Mouse (Mus musculus): ENCODE data around the gene Dpm3. TPM values are rescaled to one million over a fixed set of nuclear protein-coding genes. Genes with fewer than 3 reads are reported as not detected.

Dpm3 gene
- total and polyA plus RNA-seq, 3 experiments: 52.7 to 228 (median 74.8) TPM

DNA sequence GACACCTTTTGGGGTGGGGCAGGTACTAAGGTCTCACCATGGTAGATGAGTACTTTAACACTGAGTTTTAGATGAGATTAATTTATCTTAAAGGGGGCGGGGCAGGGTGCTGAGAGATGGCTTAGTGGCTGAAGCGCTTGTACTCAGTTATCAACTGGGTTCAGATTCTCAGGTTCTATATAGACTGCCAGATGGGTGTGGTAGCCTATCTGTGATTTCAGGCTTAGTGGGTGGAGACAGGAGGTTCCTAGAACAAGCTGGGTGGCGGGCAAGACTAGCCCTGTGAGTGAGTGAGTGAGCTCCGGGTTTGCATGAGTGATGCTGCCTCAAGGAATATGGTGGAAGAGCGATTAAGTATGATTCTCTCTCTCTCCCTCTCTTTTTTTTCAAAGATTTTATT lies 4.2 kb upstream of the Dpm3 start:
- in situ Hi-C loops (cut with MboI; ENCODE audit: low pct_ligation_motif_present, low pct_unique_long_range_greater_than_20kb, low sequenced_read_pairs) (no loop called here), dilution Hi-C loops (cut with MboI; ENCODE audit: extremely low pct_ligation_motif_present, extremely low pct_unique_long_range_greater_than_20kb, low sequenced_read_pairs) (no loop called here)
- no peaks in the 10 kb centered on the region for H3K36me3 ChIP-seq (replicated peaks in 1 of 2; ENCODE audit: control insufficient read depth in 1 of 2, insufficient read depth in 1 of 2, low read length in 1 of 2)
- no peak overlapping the region for H3K27ac ChIP-seq (ENCODE audit: insufficient read depth, low read depth)
- no peaks in the 10 kb centered on the region for H3K79me2 ChIP-seq (replicated peaks; ENCODE audit: control insufficient read depth, extremely low read depth, insufficient read depth, poor library complexity, severe bottlenecking)
- H3K9me3 ChIP-seq (replicated peaks; ENCODE audit: low read length): peaks cover 5% of the 10 kb centered on the region
- no peak overlapping the region for H3K4me3 ChIP-seq (replicated peaks in 1 of 3; ENCODE audit: low read depth in 2 of 3, low read length in 2 of 3, poor library complexity in 1 of 3)
- H3K27me3 ChIP-seq (replicated peaks): peaks cover 2% of the 10 kb centered on the region
- no peak overlapping the region for H3K4me2 ChIP-seq (ENCODE audit: insufficient read depth, low read depth, poor library complexity, severe bottlenecking)
- no peak for DNase-seq (ENCODE audit: extremely low read depth)
- H3K9ac ChIP-seq (ENCODE audit: insufficient read depth, low read depth): no peak overlapping the region
- TF ChIP-seq TBP (conservative IDR thresholded peaks at IDR 0.05; ENCODE audit: low read depth, low read length) (no peak), UBTF (IDR thresholded peaks at IDR 0.05; ENCODE audit: low read depth, low read length) (no peak), NRF1 (IDR thresholded peaks at IDR 0.05; ENCODE audit: low read depth, low read length) (no peak), ZKSCAN1 (IDR thresholded peaks at IDR 0.05; ENCODE audit: borderline replicate concordance, low read depth, low read length) (no peak)
- peaks cover 15 to 34% of the 10 kb centered on the region in 2 experiments for H3K4me1 ChIP-seq (ENCODE audit: control insufficient read depth in 1 of 2, insufficient read depth in 2 of 2)

DNA sequence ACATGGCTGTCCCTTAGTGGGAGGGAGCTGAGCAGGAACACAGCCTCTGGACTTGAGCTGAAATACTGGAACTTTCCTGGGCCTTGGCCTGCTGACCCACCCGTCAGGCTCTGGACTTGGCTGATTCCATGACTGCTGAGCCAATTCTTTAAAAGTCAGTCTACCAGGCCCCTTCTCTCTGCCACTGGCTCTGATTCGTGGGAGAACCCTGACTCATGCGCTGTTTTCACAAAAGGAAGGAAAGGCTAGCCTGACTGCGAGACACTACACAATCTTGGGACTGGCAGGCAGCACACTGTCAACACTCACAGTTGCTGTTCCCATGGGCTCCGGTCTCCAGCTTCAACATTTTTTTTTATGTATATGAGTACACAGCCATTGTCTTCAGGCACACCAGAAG lies 3.0 kb upstream of the Dpm3 start:
- no peak for DNase-seq (ENCODE audit: extremely low read depth)
- H3K79me2 ChIP-seq (replicated peaks; ENCODE audit: control insufficient read depth, extremely low read depth, insufficient read depth, poor library complexity, severe bottlenecking): no peaks in the 10 kb centered on the region
- H3K4me3 ChIP-seq (replicated peaks in 1 of 3; ENCODE audit: low read depth in 2 of 3, low read length in 2 of 3, poor library complexity in 1 of 3): no peak overlapping the region
- in situ Hi-C loops (cut with MboI; ENCODE audit: low pct_ligation_motif_present, low pct_unique_long_range_greater_than_20kb, low sequenced_read_pairs): no loop called here
- H3K9ac ChIP-seq (ENCODE audit: insufficient read depth, low read depth): no peak overlapping the region
- H3K27ac ChIP-seq (ENCODE audit: insufficient read depth, low read depth): no peak overlapping the region
- H3K4me1 ChIP-seq (ENCODE audit: control insufficient read depth in 1 of 2, insufficient read depth in 2 of 2): peaks cover 11 to 32% of the 10 kb centered on the region in 2 experiments
- no peak overlapping the region for H3K4me2 ChIP-seq (ENCODE audit: insufficient read depth, low read depth, poor library complexity, severe bottlenecking)
- TF ChIP-seq EP300 (IDR thresholded peaks at IDR 0.05; ENCODE audit: low read length): no peak
- TF ChIP-seq ETS1 (conservative IDR thresholded peaks at IDR 0.05; ENCODE audit: low read depth, low read length): no peak
- no peak for TF ChIP-seq RCOR1 (conservative IDR thresholded peaks at IDR 0.05; ENCODE audit: low read depth, low read length)
- TF ChIP-seq BHLHE40 (IDR thresholded peaks at IDR 0.05; ENCODE audit: low read depth, low read length): no peak
- dilution Hi-C loops (cut with MboI; ENCODE audit: extremely low pct_ligation_motif_present, extremely low pct_unique_long_range_greater_than_20kb, low sequenced_read_pairs): no loop called here
- peaks cover 5% of the 10 kb centered on the region for H3K9me3 ChIP-seq (replicated peaks; ENCODE audit: low read length)
- H3K27me3 ChIP-seq (replicated peaks): peaks cover 2% of the 10 kb centered on the region
- H3K36me3 ChIP-seq (replicated peaks in 1 of 2; ENCODE audit: control insufficient read depth in 1 of 2, insufficient read depth in 1 of 2, low read length in 1 of 2): no peaks in the 10 kb centered on the region

DNA sequence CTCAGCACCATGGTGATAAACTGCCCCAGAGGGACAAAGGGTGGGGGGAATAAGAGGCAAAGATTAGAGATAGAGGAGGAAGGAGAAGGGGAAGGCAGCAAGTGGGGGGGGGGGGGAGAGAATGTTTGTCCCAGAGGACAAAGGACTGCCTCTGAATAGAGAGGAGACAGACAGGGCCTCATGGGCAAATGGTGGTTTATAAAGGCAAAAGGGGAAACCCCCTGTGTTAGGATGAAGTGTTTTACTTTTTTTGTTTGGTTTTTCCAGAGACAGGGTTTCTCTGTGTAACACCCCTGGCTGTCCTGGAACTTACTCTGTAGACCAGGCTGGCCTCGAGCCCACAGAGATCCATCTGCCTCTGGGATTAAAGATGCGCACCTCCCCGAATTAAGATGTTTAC lies 1.1 kb downstream of the Dpm3 start:
- H3K27ac ChIP-seq (ENCODE audit: insufficient read depth, low read depth): no peak overlapping the region
- in situ Hi-C loops (cut with MboI; ENCODE audit: low pct_ligation_motif_present, low pct_unique_long_range_greater_than_20kb, low sequenced_read_pairs) (no loop called here), dilution Hi-C loops (cut with MboI; ENCODE audit: extremely low pct_ligation_motif_present, extremely low pct_unique_long_range_greater_than_20kb, low sequenced_read_pairs) (no loop called here)
- peaks cover 6 to 19% of the 10 kb centered on the region in 2 experiments for H3K4me1 ChIP-seq (ENCODE audit: control insufficient read depth in 1 of 2, insufficient read depth in 2 of 2)
- H3K27me3 ChIP-seq (replicated peaks): peaks cover 3% of the 10 kb centered on the region
- no peaks in the 10 kb centered on the region for H3K9me3 ChIP-seq (replicated peaks; ENCODE audit: low read length)
- H3K4me3 ChIP-seq (replicated peaks in 1 of 3; ENCODE audit: low read depth in 2 of 3, low read length in 2 of 3, poor library complexity in 1 of 3): no peak overlapping the region
- no peak overlapping the region for H3K9ac ChIP-seq (ENCODE audit: insufficient read depth, low read depth)
- H3K4me2 ChIP-seq (ENCODE audit: insufficient read depth, low read depth, poor library complexity, severe bottlenecking): peak overlapping the region; percentile 81
- H3K36me3 ChIP-seq (replicated peaks in 1 of 2; ENCODE audit: control insufficient read depth in 1 of 2, insufficient read depth in 1 of 2, low read length in 1 of 2): no peaks in the 10 kb centered on the region
- TF ChIP-seq ZNF384 (IDR thresholded peaks at IDR 0.05; ENCODE audit: low read depth, low read length) (peak; percentile 55; the same call in 1 of the 2 replicates), MAZ (IDR thresholded peaks at IDR 0.05; ENCODE audit: low read depth, low read length) (0 out of 2 replicates have a peak, but pooled peaks have one; percentile 51), IRF4 (IDR thresholded peaks at IDR 0.05; ENCODE audit: low read depth, low read length) (0 out of 2 replicates have a peak, but pooled peaks have one; percentile 28), EP300 (IDR thresholded peaks at IDR 0.05; ENCODE audit: low read length) (peak; percentile 49; the same call in 1 of the 2 replicates), CHD2 (IDR thresholded peaks at IDR 0.05; ENCODE audit: low read length) (no peak), ETS1 (conservative IDR thresholded peaks at IDR 0.05; ENCODE audit: low read depth, low read length) (0 out of 2 replicates have a peak, but pooled peaks have one; percentile 10)
- no peak for DNase-seq (ENCODE audit: extremely low read depth)
- no peaks in the 10 kb centered on the region for H3K79me2 ChIP-seq (replicated peaks; ENCODE audit: control insufficient read depth, extremely low read depth, insufficient read depth, poor library complexity, severe bottlenecking)

Data from CH12.LX (cell line).